Mouse (Mus musculus) left cerebral cortex, adult 18-20 months (tissue): ENCODE data around the gene Fhdc1. TPM values are rescaled to one million over a fixed set of nuclear protein-coding genes. Genes with fewer than 3 reads are reported as not detected.

Source experiments
- DNase-seq, 2 experiments: peaks; one replicate each; pipeline ENCODE4 v3.0.0; 2021 to 2022; ENCODE audit warnings: low spot score in 2 of 2, mixed read lengths in 1 of 2
- long read RNA-seq, 2 experiments: library from polyadenylated mRNA; stranded (forward); transcript quantifications; one replicate each; pipeline ENCODE4 v2.0.0; 2021
- total RNA-seq, 2 experiments: library from RNA; stranded (reverse); gene quantifications; 2 replicates each; pipeline ENCODE4 v1.2.3; 2021

The Fhdc1 gene
- total RNA-seq: 1 to 10 TPM; 4.6 to 6.1 TPM
- long read RNA-seq, experiment 1, full-length matches to known transcripts: 3 of 6 reads
- long read RNA-seq, experiment 1, partial matches to known transcripts: 3 of 6 reads
- long read RNA-seq, experiment 1, other reads (novel, unspliced or antisense): 0 of 6 reads
- long read RNA-seq, experiment 2, partial matches to known transcripts: 1 of 2 reads
- long read RNA-seq, experiment 2, other reads (novel, unspliced or antisense): 1 of 2 reads

- DNase-seq: peak; percentile 21 to 39
Measured at GRCm38 (mm10) chr3:84480006-84480897, at the start of gene Fhdc1. TSS of gene Fhdc1 (minus strand) at chr3:84480429.

GRCm38 (mm10) chr3:84529021-84529420 is 48.8 kb upstream of the Fhdc1 start:
- DNase-seq: no peak

- no peak for DNase-seq
Measured at GRCm38 (mm10) chr3:84524952-84525351, 44.7 kb upstream of the Fhdc1 start.

- no peak for DNase-seq
Measured at GRCm38 (mm10) chr3:84516163-84516562, 35.9 kb upstream of the Fhdc1 start.

- no peak for DNase-seq
Measured at GRCm38 (mm10) chr3:84512774-84513515, 32.7 kb upstream of the Fhdc1 start.

- no peak for DNase-seq
Measured at GRCm38 (mm10) chr3:84505193-84505592, 25.0 kb upstream of the Fhdc1 start.

GRCm38 (mm10) chr3:84504291-84504690 is 24.1 kb upstream of the Fhdc1 start:
- DNase-seq: no peak

- DNase-seq: no peak
Measured at GRCm38 (mm10) chr3:84502101-84502500, 21.9 kb upstream of the Fhdc1 start.

GRCm38 (mm10) chr3:84500491-84500890 is 20.3 kb upstream of the Fhdc1 start:
- no peak for DNase-seq

- no peak for DNase-seq
Measured at GRCm38 (mm10) chr3:84497718-84498117, 17.5 kb upstream of the Fhdc1 start.

GRCm38 (mm10) chr3:84492657-84493056 is 12.4 kb upstream of the Fhdc1 start:
- DNase-seq: no peak

- no peak for DNase-seq
Measured at GRCm38 (mm10) chr3:84492148-84492547, 11.9 kb upstream of the Fhdc1 start.

- DNase-seq: peak; percentile 8 to 12
Measured at GRCm38 (mm10) chr3:84488716-84489115, 8.5 kb upstream of the Fhdc1 start.

- DNase-seq: no peak
Measured at GRCm38 (mm10) chr3:84484891-84485290, 4.7 kb upstream of the Fhdc1 start.

- no peak for DNase-seq
Measured at GRCm38 (mm10) chr3:84484333-84484732, 4.1 kb upstream of the Fhdc1 start.

- DNase-seq: no peak
Measured at GRCm38 (mm10) chr3:84482121-84482520, 1.9 kb upstream of the Fhdc1 start.

GRCm38 (mm10) chr3:84481104-84481503 is 875 bp upstream of the Fhdc1 start:
- peak; percentile 38 to 42 for DNase-seq

GRCm38 (mm10) chr3:84479293-84480005 is 780 bp downstream of the Fhdc1 start:
- DNase-seq: peak; percentile 32 to 33

- DNase-seq: no peak
Measured at GRCm38 (mm10) chr3:84478896-84479292, 1.3 kb downstream of the Fhdc1 start.

- no peak for DNase-seq
Measured at GRCm38 (mm10) chr3:84478195-84478594, 2.0 kb downstream of the Fhdc1 start.

- no peak for DNase-seq
Measured at GRCm38 (mm10) chr3:84477498-84477897, 2.7 kb downstream of the Fhdc1 start.
